Mouse (Mus musculus): ENCODE measurements at regions not wholly inside any gene's neighbourhood (a gene's known extent, or its start where the extent isn't known, plus 50 kb on each side); places are given as distances from the start of the nearest gene placed in this dataset.
A peak's percentile ranks its signal among the peaks of the same experiment; 100 is the strongest.
"Not testable (repeated sequence)": the region's sequence is repeated elsewhere in the genome, so short reads cannot be mapped to it uniquely, and the experiment has no call there.

DNA sequence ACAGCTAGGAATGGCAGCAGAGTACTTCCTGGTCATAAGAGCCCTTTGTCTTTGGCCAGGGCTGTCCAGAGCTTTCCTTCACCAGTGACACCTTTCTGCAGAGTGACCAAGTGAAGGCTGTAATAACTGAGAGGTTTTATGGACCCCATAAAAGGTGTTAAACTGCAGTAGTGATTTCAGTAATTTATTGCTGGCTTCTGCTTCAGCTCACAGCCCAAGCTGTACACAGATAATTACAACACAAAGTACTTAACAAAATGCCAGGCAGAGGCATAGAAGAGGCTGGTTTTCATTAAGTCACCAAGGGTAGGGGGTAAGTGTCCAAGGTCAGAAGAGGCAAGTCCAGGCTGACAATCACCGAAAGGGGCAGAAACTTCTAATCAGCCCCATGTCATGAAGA, 83.8 kb downstream of the Eif4e start:
- DNase-seq (ENCODE audit: low spot score) = no peak

DNA sequence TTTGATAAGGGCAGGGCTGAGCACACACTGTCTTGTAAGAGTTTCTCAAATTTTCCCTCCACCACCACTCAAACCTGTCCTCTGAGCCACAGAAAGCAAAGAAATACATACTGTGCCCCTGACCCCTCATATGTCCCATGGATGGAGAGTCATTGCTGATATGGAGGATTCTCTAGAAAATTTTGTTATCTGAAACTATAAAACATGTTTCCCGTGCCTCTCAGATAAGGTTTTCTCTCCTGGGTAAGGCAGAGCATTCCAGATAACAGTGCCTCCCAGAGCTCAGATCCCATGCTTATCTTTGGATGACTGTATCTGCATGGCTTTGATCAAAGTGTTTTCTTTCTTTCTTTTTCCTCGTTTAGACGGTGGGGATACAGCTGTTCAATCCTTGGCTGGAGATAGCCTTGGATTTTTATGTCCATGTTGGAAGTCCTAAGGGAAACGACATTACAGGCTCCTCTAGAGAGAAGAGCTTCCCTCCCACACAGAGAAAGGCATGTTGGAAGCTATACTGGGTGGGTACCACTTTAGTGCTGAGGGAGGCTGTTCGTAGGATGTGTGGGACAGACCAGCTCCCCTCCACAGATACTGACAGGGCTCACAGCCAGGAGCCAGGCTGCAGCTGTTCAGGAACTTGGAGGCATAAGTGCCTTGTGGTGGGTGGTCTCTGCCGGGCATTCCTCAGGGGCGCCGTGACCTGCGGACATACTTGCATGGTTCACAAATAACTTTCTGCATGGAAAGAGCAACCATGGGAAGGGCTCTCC, 87.1 kb downstream of the Eif4e start:
- DNase-seq (ENCODE audit: low spot score) = no peak

DNA sequence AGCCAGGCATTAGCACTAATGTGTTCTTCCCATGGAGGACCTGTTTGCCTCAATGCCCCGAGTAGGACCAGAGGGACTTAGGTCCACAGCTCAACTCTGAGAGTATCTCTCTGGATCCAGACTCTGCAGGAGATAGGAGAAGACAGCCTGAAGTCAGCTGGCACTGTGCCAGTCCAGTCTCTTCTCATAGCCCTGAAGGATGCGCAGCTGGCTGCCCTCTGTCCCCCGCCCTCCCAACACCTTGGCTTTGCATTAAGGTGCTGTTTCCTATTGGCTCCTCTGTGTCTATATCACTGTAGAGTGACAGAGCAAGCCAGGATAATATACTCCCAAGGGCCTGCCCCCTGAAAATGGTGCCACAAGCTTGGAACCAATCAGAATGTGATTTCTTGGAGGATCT, 87.7 kb downstream of the Eif4e start:
- no peak for DNase-seq (ENCODE audit: low spot score)

DNA sequence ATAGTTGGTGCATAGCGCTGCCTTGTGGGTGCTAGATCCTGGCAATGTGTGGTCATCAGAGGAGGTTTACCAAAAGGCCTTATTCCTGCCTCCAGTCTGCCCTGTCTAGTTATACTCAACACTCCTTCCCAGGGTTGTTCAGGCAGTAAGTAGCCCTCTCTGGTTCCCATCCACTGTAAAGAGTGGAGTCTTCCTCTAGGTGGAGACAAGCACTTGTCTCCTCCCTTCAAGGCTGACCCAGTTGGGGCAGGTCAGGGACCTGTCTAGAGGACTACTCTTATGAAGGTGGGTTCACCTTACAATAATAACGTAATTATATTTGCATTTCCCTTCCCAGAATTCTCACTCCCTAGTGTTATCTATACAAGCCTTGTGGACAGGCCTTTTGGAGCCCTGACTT, 88.9 kb downstream of the Eif4e start:
- DNase-seq (ENCODE audit: low spot score) = no peak

DNA sequence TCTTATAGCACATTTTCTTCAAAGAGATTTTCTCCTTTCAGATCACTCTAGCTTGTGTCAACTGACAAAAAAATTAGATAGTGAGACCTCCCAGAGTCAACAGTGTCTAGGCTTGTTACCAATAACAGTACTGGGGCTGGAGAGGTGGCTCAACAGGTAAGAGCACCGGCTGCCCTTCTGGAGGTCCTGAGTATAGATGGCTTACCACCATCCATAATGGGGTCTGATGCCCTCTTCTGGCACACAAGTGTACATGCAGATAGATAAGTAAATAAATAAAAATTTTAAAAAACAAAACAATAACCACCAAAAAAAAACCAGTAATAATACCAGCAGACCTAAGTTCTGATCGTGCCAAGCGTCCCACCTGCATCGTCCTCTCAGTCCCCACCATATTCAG, 94.3 kb downstream of the Eif4e start:
- DNase-seq (ENCODE audit: low spot score) = no peak

DNA sequence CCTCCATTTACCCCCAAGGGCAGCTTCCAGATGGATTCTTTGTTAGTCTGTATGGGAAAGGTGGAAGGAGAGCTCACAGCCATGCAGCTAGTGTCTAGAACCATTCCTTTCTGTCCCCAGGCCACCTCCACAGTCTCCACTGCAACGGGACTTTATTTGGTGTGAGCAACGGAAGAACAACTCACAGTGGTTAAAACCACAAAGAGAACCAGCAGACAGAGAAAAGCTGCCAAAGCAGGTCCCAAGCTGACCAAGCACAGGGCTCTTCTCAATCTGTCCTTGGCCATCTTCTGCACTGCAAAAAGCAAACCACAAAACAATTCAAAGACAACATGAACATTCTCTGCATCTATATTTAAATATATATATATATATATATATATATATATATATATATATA, 98.1 kb downstream of the Eif4e start:
- DNase-seq (ENCODE audit: low spot score) = no peak

DNA sequence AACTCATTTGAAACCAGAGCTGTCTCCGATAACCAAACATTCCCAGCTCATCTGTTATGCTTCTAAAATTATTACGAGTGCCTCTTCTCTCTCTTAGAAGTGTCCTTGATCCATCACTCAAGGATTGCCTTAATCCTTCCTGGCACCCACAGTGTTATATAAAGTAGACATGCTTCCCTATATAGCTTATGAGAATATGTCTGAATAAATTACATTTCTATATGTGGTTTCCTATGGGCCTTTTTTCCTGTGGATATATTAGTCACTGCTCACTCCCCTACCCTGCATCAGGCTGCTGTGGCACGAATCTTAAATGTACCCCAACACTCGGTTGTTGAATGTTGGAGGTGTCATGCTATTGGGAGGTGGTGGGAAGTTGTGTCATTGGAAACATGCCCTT, 100.3 kb downstream of the Eif4e start:
- no peak for DNase-seq (ENCODE audit: low spot score)

DNA sequence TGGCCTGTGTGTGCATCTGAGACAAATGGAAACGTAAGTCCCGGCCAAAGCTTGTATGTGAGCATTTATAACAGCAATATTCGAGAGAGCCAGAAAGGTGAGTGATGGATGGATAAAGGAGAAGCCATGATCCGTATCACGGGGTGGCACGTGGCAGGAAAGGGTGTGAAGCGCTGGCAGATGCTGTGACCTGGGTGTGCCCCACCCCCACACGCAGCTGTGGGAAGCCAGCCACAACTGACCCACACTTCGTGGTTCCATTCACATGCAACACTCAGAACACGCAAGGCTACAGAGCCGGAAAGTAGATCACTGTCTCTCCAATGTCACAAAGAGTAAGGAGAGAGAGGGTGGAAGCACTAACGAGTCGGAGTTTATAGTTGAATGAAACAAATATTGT, 104.3 kb downstream of the Eif4e start:
- DNase-seq (ENCODE audit: low spot score) = no peak

DNA sequence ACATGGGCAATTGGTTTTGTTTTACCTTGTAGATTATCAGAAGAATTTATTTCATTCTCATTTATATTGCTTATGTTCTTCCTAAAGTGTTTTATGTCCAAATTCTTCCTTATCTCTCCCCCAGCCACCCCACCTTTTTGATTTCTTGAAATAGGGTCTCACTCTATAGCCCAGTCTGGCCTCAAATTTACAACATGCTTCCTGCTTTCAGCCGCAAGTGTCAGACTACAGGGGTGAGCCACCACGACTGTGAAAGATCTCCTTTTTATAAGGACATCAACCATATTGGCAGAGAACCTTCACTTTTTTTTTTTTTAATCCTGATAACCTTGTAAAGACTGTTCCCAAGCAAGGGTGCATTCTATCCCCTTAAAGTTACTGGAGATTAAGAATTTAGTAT, 106.1 kb downstream of the Eif4e start:
- DNase-seq (ENCODE audit: low spot score) = no peak

DNA sequence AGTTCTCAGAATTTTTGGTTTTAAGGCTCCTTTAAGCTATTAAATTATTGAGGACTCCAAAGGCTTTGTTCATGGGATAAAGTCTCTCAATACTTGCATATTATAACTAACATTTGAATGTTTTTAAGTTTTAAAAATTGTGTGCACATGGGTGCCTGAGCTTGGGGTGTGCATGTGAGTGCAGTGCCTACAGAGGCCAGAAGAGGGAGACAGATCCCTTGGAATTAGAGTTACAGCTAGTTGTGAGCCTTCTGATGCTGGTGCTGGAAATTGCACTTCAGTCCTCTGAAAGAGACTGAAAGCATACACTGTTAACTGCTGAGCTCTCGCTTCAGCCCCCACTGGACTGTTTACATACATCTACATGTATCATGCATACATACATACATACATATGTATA, 100.0 kb upstream of the Tspan5 start:
- no peak for DNase-seq (ENCODE audit: low spot score)

DNA sequence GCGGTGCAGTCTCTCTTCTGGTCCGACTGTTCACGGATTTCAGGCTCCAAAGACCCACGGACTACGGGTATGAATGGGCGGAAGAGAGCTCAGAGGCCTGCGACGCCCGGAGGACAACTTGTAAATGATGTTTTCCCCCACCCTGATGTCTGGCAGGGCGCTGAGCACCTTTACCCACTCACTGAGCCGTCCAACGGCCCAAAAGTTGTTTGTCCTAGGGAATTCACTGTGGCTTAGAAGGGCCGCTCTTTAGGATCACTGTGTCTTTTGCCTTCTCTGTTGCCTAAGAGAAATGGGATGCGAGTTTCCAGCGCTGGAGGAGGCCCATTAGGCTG, 98.1 kb upstream of the Tspan5 start:
- DNase-seq (ENCODE audit: low spot score) = no peak

DNA sequence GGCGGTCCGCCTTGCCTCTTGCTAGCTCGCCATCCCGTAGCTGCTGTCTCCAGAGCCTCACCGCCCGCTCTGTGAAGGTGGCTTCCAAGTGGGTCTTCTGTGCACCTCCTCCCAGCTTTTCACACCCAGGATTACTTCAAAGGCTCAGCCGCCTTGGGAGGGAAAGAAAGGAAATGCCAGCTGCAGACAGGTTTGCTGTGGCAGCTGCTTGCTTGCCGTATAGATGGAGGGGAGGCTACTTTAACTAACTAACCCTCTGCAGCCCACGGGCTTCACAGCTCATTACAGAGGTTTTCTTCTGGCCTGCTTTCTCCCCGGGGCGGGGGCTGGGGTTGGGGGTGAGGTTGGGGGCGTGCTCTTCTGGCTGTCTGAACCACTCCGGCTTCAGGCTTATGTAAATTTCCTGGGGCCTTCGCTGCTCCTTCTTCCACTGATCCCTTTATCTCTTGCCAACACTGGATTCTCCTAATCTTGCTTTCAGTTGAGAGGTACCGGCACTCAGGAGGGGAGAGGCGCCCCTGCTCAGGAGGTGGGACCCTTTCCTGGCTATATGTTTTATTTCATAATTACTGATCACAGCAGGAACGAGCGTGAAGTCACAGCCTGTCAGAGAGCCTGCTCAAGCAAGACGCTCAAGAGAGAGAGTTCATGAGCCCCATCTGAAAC, 97.6 kb upstream of the Tspan5 start:
- DNase-seq (ENCODE audit: low spot score) = no peak

DNA sequence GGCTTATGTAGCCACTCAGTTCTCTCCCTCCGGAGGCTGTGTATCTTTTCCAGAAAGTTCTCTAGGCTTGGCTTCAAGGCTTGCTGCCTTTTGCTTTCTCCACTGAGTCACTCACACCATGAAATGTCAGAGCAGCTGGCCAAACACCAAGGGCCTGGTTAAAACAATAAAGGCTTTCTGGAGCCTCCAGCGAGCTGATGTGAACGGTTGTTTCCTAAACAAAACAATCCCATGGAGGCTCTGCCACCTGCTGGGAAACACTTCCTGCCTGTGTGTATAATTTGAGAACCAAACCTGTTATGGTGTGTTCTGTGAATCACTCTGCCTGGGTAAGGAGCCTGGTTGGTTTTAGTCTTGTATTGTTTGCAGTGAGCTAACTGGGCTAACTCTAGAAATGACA, 96.7 kb upstream of the Tspan5 start:
- DNase-seq (ENCODE audit: low spot score) = peak; percentile 76

DNA sequence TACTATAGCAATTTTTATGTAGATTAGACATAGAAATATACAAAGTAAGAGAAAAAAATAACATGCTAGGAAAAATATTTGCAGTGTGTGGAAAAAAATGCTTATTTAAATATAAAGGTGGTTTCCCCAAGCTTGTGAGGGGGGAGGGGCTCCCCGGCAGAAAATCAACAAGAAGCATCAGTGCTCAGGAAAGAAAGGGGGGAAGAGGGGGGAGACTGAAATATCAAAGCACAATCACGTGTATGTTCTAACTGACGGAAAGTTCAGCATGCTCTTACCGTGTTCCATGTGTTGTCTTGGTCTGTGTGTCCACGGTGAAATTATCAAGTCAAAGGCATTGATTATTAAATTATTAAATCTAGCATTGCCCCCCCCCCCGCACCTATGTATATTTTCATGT, 92.3 kb upstream of the Tspan5 start:
- DNase-seq (ENCODE audit: low spot score) = no peak

DNA sequence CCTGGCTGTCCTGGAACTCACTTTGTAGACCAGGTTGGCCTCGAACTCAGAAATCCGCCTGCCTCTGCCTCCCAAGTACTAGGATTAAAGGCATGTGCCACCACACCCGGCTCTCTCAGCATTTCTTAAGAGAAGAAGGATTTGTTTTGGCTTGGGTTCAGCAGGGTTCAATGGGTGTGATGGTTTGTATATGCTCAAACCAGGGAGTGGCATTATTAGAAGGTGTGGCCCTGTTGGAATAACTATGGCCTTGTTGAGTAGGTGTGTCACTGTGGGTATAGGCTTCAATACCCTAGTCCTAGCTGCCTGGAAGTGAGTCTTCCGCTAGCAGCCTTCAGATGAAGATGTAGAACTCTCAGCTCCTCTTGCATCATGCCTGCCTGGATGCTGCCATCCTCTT, 91.3 kb upstream of the Tspan5 start:
- DNase-seq (ENCODE audit: low spot score) = not testable (repeated sequence)

DNA sequence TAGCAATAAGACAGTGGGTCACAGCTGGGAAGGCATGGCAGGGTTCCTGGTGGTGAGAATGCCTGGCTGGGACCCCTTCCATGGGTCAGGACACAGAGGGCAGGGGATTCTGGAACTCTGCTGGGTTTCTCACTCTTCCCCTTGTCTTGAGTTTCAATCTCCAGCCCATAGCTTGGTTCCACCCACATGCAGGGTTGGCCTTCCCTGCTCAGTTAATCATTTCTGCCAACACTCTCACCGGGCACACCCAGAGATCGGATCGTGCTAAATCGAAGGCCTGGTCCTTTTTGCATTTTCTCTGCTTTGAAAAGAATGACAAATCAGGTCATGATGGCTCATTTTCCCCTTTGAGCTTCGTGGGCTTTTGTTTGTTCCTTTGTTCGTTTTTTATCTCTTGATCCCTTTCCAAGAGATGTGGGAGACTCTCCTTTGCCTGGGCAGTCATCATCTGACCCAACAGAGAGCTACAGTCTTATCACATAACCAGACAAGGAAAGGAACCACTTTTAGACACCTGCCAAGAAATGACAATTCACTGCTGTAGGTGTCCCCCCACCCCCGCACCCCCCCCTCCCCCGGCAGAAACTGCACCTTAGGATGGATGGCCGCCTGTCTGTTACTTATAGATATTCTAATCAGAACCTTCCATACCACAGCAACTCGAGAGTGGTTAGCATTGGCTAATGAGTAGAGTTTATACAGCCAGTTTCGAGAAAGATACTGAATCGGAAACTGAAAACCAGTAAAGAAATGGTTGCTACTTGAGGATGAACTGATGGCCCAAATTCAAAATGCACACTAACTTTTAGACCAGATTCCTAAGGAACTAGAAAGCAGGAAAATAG, 90.4 kb upstream of the Tspan5 start:
- DNase-seq (ENCODE audit: low spot score) = no peak

DNA sequence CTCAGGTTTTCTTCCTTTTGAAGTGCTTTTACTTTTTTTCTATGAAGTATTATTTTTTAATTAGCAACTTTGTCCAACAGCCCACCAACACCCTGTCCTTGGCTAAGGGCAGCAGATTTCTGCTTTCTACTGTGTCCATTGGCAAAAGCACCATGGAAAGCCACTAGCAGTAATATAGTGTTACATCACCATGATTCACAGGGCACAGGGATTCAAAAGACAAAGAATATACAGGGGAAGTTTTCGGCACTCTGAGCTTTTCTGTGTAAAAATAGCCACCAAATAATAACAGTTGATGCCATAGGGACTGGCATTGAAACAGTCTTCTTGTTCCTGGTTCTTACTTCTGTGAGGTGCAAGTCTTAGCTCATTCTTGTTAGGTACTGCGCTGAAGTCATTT, 89.8 kb upstream of the Tspan5 start:
- no peak for DNase-seq (ENCODE audit: low spot score)

DNA sequence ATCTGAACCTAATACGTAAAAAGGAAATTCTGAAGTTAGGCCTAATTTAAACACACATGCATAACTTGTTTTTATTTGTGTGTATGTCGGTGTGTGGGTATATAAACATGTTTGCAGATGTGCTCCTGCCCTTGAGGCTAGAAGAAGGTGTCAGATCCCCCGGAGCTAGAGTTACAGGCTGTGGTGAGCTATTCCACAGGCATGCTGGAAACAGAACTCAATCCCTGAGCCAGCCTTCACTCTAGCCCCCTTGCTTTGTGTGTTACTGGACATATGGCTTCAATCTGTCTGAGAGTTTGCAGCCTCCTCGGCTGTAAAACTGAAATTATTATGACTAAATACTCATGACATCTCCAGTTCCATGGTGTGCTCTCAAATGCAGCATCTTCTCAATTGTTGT, 89.3 kb upstream of the Tspan5 start:
- no peak for DNase-seq (ENCODE audit: low spot score)

DNA sequence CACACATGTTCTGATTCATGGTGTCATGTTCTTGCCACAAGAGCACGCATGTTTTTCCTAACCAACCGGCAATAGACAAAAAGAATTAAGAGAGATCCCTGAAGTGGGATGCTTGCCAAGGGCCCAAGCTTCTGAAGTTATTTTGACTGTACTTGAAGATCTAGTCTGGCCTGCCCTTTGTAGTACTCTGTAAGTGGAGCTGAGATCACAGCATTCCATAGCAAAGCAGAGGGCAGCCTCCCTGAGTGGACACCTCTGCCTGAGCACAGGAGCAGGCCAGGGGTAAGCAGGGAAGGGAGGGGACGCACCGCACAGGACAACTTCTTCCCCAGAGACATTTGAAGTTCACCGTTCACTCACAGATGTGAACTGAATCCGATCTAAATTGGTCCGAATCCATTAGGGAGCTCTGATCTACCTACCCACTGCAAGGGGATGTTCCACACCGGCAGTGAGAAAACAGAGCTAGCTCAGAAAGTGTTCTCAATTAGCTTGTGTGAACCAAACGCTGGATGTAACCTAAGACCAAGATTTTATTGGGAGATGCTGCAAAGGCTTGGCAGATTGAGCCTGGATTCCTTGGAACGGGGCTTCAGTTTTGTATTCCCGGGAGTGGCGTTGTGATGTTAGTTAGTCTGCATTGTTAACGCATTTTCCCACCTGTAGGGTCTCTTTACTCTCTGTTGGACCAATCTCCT, 88.3 kb upstream of the Tspan5 start:
- no peak for DNase-seq (ENCODE audit: low spot score)

DNA sequence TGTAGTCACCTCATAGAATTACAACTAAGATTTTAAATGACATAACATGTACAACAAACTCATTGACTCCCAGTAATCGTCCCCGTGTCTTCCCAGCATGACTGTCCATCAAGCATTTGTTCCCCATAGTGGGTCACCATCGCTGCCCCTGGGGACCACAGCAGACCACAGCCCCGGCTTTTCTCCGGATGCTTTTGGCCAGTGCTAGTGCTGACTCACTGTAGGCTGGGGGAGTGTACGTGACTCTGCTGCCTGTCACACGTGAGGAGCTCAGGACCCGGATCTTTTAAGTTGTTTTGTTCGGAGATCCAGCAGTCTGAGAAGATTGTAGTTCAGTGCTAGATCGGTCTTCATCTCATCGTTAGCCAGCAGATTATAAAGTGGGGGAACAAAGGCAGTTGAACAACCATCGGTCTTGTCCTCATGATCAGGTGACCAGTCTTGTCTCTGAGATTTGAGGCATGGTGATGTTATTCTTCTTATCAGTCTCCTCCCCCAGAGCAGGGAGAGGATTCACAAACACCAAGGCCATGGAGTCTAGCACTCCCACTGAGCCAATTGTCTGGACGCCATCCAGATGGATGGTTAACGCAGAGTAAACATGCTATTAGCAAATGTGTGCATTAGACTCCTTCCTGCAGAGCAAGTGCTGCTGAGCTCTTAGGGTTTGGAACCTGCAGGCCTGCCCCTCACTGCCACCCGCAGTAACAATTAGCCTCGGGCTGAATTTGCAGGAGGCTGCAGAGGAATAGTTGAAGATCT, 87.2 kb upstream of the Tspan5 start:
- DNase-seq (ENCODE audit: low spot score) = no peak

DNA sequence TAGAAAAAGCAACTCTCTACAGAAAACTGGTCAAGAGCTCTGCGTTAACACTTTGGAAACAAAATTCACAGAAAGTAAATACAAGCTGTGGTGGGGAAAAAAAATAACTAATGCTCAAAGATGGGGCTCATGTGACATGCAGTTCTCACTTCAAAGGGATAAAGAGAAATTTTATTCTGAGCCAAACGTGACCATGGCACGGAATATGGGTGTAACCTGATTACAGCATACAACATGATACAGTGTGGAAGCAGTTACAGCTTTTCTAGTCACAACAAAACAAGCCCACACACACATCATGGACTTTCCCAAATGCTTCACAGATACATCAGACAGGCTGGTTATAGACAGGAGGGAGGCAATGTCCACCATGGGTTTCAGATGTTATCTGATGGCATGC, 86.5 kb upstream of the Tspan5 start:
- DNase-seq (ENCODE audit: low spot score) = no peak

DNA sequence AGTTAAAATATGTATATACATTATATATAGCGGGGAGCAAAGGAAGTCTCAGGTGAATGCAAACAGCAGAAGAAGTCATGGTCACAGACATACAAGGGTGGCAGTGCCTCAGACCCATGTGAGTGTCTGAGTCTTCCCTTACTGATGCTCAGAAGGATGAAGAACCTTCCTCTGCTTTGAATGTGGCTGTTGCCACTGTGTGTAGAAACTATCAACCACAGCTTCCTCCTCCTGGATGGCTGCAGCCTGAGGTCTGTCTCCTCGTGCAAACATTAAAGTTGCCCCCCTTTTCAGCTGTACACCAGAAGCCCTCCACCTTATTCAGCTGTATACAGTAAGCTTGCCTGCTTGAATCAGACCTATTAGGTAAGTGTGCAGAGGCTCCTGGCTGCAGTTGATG, 79.4 kb upstream of the Tspan5 start:
- no peak for DNase-seq (ENCODE audit: low spot score)

Data from layer of hippocampus, adult 11-12 months (tissue).